Mouse (Mus musculus): Measurements from ENCODE around the gene Usp4.

Gene Usp4

DNA sequence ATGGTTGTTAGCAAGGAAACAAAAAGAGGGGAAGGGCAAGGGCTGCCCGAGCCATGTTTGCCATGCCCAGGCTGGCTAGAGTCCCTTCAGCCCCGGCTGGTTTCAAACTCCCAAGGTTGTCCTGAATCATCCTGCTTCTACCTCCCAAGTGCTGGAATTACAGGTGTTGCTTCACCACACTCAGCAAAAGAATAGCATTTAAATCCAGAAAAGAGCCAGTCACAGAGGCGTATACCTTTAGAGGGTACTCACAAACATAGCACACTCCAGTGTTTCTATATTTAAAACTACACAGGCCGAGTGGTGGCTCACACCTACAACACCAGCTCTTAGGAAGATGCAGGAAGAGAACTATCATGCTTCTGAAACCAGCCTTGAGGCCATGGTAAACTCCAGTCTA lies 61.9 kb downstream of the Usp4 start:
- DNase-seq (ENCODE audit: low read depth, low spot score): no peak

DNA sequence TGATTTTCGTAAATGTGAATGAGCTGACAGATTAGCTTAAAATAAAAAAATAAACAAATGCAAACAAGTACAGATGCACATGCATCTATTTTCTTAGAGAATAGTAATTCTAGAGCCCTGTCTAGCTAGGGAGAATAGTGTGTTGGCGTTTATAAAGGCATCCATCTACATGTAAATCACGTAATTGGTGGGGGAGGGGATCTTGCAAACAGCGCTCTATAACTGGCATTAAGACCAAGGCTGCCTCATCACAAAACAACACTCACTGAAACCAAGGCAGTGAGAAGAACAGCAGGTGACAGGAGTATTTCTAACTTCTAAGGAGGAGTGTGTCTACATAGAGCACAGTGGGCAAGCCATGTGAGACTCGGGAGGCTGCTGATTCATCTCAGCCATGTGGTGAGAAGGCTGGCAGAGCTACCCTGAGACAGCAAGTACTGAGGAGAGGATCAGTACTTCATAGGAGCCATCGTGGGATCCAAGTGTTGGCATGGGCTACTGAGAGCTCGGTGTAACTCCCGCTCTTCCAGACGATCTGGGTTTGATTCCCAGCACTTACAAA lies 63.8 kb downstream of the Usp4 start:
- DNase-seq (ENCODE audit: low read depth, low spot score): no peak

- peak; percentile 25 for DNase-seq (ENCODE audit: low read depth, low spot score)
Measured at GRCm38 (mm10) chr9:108412221-108412620, 64.6 kb downstream of the Usp4 start.

- no peak for DNase-seq (ENCODE audit: low read depth, low spot score)
Measured at GRCm38 (mm10) chr9:108428384-108428783, 80.7 kb downstream of the Usp4 start, which contains the start of gene Ccdc36. Ccdc36 (minus strand) TSS chr9:108428484.

DNA sequence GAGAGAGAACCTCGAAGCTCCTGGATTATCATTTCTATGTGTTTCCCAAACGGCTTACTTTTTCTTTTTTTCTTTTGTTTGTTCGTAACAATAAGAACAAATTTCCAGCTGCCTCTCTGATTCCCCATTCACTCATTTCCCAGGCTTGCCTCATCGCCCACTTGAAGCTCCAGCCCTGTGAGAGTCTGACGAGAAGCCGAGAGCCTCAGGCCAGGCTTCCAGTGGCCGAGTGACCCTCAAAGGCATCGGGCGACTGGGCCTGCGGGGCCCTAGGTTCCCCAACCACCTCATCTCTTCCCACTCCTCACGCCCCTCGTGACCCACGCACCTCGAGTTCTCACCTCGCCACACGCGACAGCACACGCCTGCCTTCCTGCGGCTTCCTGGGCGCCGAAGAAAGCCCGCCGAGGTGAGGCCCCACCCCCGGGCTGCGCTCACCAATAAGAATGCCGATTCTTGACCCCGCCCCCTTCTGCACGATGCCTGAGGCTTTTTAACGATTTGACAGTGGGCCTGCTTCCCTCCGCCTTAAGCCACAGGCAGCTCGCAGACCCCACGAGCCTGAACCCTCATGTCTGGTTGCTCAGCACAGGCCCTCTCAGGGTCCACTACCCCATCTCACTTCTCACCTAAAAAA lies 83.9 kb downstream of the Usp4 start:
- peak; percentile 87 for DNase-seq (ENCODE audit: low read depth, low spot score)

DNA sequence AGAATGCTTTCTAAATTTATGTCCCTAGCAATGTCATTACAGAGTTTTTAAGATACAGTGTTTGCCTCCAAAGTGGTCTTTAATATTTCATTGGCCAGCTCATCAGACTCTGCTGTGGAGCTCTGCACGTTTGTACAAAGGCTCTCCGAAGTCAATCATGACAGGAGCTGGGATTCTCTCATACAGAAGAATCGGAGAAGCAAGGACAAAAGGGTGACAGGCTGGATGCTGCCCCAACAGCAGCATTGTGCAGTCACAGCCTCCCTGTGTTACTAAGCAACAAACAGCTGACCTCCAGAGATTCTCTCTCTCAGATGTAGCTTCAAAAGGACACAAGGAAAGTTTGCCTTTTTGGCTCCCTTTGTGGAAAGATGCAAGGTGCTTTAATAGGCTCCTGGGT lies 88.5 kb downstream of the Usp4 start, which contains the start of gene BC048562:
BC048562 (plus strand) TSS at position 301 of the 400 bp plus-strand sequence.
- DNase-seq (ENCODE audit: low read depth, low spot score): no peak

- DNase-seq (ENCODE audit: low read depth, low spot score): no peak
Measured at GRCm38 (mm10) chr9:108439176-108439575, 91.5 kb downstream of the Usp4 start.

DNA sequence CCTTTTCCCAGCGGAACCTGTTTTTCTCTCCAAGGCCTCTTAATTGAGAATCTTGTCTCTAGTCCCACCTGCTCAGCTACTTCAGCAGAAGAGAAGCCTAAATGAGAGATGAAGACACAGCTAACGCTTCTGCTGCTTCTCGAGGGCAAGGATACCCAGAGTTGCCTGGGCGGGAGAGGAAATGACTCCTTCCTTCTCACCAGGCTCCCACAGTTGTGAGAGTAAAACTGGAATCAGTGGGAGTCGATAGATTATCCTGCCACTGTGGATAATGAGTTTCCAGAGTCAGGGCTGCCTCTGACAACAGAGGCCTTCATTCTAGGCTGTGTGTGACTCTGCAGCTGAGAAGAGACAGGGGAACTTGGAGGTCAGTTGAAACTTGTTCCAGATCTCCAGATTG lies 92.8 kb downstream of the Usp4 start:
- no peak for DNase-seq (ENCODE audit: low read depth, low spot score)

DNA sequence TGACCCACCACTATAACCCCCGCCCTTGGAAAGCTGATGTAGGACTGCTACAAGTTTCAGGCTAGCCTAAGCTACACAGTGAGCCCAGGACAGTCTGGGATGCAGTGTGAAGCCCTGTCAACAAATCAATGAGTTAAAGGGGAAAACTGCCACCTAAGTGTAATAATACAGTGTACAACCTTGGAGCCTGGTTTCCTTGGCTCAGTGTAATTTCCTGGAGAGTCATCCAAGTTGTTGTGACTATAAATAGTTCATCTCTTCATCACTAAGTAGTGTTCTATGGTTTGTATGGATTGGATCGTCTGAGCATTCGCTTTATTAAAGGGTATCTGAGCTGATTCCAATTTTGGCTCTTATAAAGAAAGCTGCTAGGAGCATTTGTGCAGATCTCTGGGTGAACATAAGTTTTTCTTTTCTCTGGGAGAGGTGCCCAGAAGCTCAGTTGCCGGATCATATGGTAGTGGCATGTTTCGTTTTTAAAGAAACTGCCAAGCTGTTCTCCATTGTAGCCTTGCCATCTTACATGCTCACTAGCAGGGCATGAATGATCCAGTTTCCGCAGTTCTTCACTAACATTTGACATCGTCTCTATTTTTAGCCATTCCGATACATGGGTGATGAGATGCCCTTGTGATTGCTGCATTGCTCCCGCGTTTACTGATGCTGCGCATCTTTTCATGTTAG lies 93.7 kb downstream of the Usp4 start:
- DNase-seq (ENCODE audit: low read depth, low spot score): no peak
